In genomic region chr1:57998146-57998545, GRCm38 (mm10) we compare ENCODE assay signal across 20 mouse cellular contexts. TPM values are rescaled to one million over a fixed set of nuclear protein-coding genes. Genes with fewer than 3 reads are reported as not detected.
DNase-seq lines count a peak whose midpoint lies in the region; ATAC-seq lines count a peak whose summit lies in the region.
"Had no signal": no experiment of that assay in that cellular context is flagged by ENCODE, and none has a peak within 500 bp of the region (broad histone marks: within the 10 kb centered on the region; RNA-seq: fewer than 3 reads in every experiment).

No protein-coding gene starts in this region.

- no peaks in the 10 kb centered on the region for H3K27me3 ChIP-seq in heart, embryonic 13.5 days (replicated peaks)
- no peaks in the 10 kb centered on the region for H3K27me3 ChIP-seq in heart, embryonic 12.5 days (replicated peaks)
- no peaks in the 10 kb centered on the region for H3K27me3 ChIP-seq in lung, embryonic 16.5 days (ENCODE audit: control insufficient read depth, insufficient read depth, low read depth, low read length)
- H3K27me3 ChIP-seq: limb, embryonic 15.5 days; neural tube, embryonic 13.5 days; Patski had no signal

- peak overlapping the region; percentile 96; the same call in 1 of the 2 replicates for H3K4me3 ChIP-seq in heart, embryonic 13.5 days
- no peak overlapping the region for H3K4me3 ChIP-seq in heart, embryonic 12.5 days
- H3K4me3 ChIP-seq in lung, embryonic 16.5 days (ENCODE audit: low read length), result no peak overlapping the region
- no peak overlapping the region for H3K4me3 ChIP-seq in brown adipose tissue, adult 24 weeks (ENCODE audit: insufficient read depth, low read depth, low read length)
- H3K4me3 ChIP-seq: limb, embryonic 15.5 days; neural tube, embryonic 13.5 days had no signal

- WGBS in heart, embryonic 13.5 days, result 79% methylated on average over 3 of the region's 3 CpGs
- 86% methylated on average over 3 of the region's 3 CpGs for WGBS in heart, embryonic 12.5 days
- WGBS in lung, embryonic 16.5 days, result 59% methylated on average over 3 of the region's 3 CpGs

- H3K9me3 ChIP-seq in heart, embryonic 13.5 days, result no peaks in the 10 kb centered on the region
- H3K9me3 ChIP-seq in heart, embryonic 12.5 days (replicated peaks), result no peaks in the 10 kb centered on the region
- H3K9me3 ChIP-seq in lung, embryonic 16.5 days (ENCODE audit: control insufficient read depth, low read length), result no peaks in the 10 kb centered on the region
- H3K9me3 ChIP-seq: limb, embryonic 15.5 days; neural tube, embryonic 13.5 days had no signal

- intact Hi-C loops in left cerebral cortex, postnatal 25 days (cut with DNase I), result no loop called here

- no peak overlapping the region for H3K9ac ChIP-seq in heart, embryonic 13.5 days
- no peak overlapping the region for H3K9ac ChIP-seq in heart, embryonic 12.5 days
- H3K9ac ChIP-seq in lung, embryonic 16.5 days (ENCODE audit: low read length), result no peak overlapping the region
- H3K9ac ChIP-seq: hindbrain, embryonic 14.5 days; limb, embryonic 15.5 days; neural tube, embryonic 13.5 days had no signal

- H3K27ac ChIP-seq in heart, embryonic 13.5 days (replicated peaks), result no peak overlapping the region
- no peak overlapping the region for H3K27ac ChIP-seq in heart, embryonic 12.5 days (ENCODE audit: poor library complexity, severe bottlenecking)
- no peak overlapping the region for H3K27ac ChIP-seq in lung, embryonic 16.5 days (ENCODE audit: low read length)
- H3K27ac ChIP-seq in brown adipose tissue, adult 24 weeks (replicated peaks; ENCODE audit: low read depth, low read length), result peak overlapping the region; percentile 45; the same call in 1 of the 2 replicates
- H3K27ac ChIP-seq: hindbrain, embryonic 14.5 days; limb, embryonic 15.5 days; neural tube, embryonic 13.5 days had no signal

- DNase-seq in lung, postnatal 4 days, result no peak
- no peak for DNase-seq in B cell, adult 2 months
- no peak for DNase-seq in left cerebral cortex, postnatal 25 days (ENCODE audit: low spot score in 2 of 2)
- DNase-seq: cerebellum, postnatal 25 days; gastrocnemius, postnatal 25 days; heart, postnatal 14 days; kidney, adult 18-20 months; kidney, postnatal 25 days; right cerebral cortex, postnatal 25 days had no signal

- peaks cover 30% of the 10 kb centered on the region for H3K36me3 ChIP-seq in heart, embryonic 13.5 days
- peaks cover 22% of the 10 kb centered on the region for H3K36me3 ChIP-seq in heart, embryonic 12.5 days
- H3K36me3 ChIP-seq in lung, embryonic 16.5 days (ENCODE audit: control insufficient read depth, insufficient read depth, low read length), result peaks cover 5% of the 10 kb centered on the region
- H3K36me3 ChIP-seq: neural tube, embryonic 13.5 days had no signal

- H3K4me2 ChIP-seq in heart, embryonic 13.5 days, result peak overlapping the region; percentile 92
- no peak overlapping the region for H3K4me2 ChIP-seq in heart, embryonic 12.5 days
- 0 out of 2 replicates have a peak overlapping the region, but pooled peaks have one; percentile 84 for H3K4me2 ChIP-seq in lung, embryonic 16.5 days (ENCODE audit: low read depth, low read length)
- H3K4me2 ChIP-seq: limb, embryonic 15.5 days had no signal

- H3K4me1 ChIP-seq in heart, embryonic 13.5 days, result peaks cover 29% of the 10 kb centered on the region
- H3K4me1 ChIP-seq in heart, embryonic 12.5 days (replicated peaks), result peaks cover 23% of the 10 kb centered on the region
- H3K4me1 ChIP-seq in lung, embryonic 16.5 days (replicated peaks; ENCODE audit: control insufficient read depth, insufficient read depth, low read length), result peaks cover 11% of the 10 kb centered on the region
- H3K4me1 ChIP-seq in brown adipose tissue, adult 24 weeks (ENCODE audit: control insufficient read depth, insufficient read depth, insufficient read length, low read length), result 0 out of 2 replicates have a peak, but pooled peaks cover 3% of the 10 kb centered on the region

- ATAC-seq in heart, embryonic 13.5 days (ENCODE audit: extremely low read depth, insufficient number of reproducible peaks, low FRiP score, low TSS enrichment), result no peak
- no peak for ATAC-seq in heart, embryonic 12.5 days (ENCODE audit: insufficient number of reproducible peaks, low FRiP score)
- ATAC-seq in lung, embryonic 16.5 days (ENCODE audit: low read depth), result no peak
- ATAC-seq: CD4-positive, CD25-positive, alpha-beta regulatory T cell, adult 4 months; Patski had no signal

RNA-seq across cellular contexts. Expression of gene Sgo2a, which starts 2.4 kb away (rescaled TPM):
- polyA plus RNA-seq in heart, embryonic 13.5 days (2015; fragmentation: Nextera tagmentation; extraction: Ambion mirVana), result 16.4 and 16.6 TPM in 2 replicates
- polyA plus RNA-seq in heart, embryonic 12.5 days (2016; fragmentation: Nextera tagmentation; extraction: Ambion mirVana), result 20.9 and 21.5 TPM in 2 replicates
- 21.8 and 24.5 TPM in 2 replicates for polyA plus RNA-seq in lung, embryonic 16.5 days (2015; fragmentation: Nextera tagmentation; extraction: Ambion mirVana)
- polyA plus RNA-seq in brown adipose tissue, adult 24 weeks (2012; ENCODE audit: insufficient read depth, insufficient read length, missing spikeins), result 1.2 and 2.0 TPM in 2 replicates
- under 1 TPM; 0.41 to 0.46 TPM for total RNA-seq in left cerebral cortex, postnatal 25 days (2021)

RNA-seq across cellular contexts. Expression of gene Kctd18, which starts 20.6 kb away (rescaled TPM):
- 8.7 and 9.8 TPM in 2 replicates for polyA plus RNA-seq in heart, embryonic 13.5 days (2015; fragmentation: Nextera tagmentation; extraction: Ambion mirVana)
- 11.2 and 11.3 TPM in 2 replicates for polyA plus RNA-seq in heart, embryonic 12.5 days (2016; fragmentation: Nextera tagmentation; extraction: Ambion mirVana)
- polyA plus RNA-seq in lung, embryonic 16.5 days (2015; fragmentation: Nextera tagmentation; extraction: Ambion mirVana), result 17.0 and 17.4 TPM in 2 replicates
- 3.6 and 9.4 TPM in 2 replicates for polyA plus RNA-seq in brown adipose tissue, adult 24 weeks (2012; ENCODE audit: insufficient read depth, insufficient read length, missing spikeins)
- total RNA-seq in left cerebral cortex, postnatal 25 days (2021), result 10 to 100 TPM; 15.7 to 16.0 TPM

RNA-seq across cellular contexts. Expression of gene Aox1, which starts 31.6 kb away (rescaled TPM):
- polyA plus RNA-seq in heart, embryonic 13.5 days (2015; fragmentation: Nextera tagmentation; extraction: Ambion mirVana), result 0.41 and 0.43 TPM in 2 replicates
- 0.23 and 0.36 TPM in 2 replicates for polyA plus RNA-seq in heart, embryonic 12.5 days (2016; fragmentation: Nextera tagmentation; extraction: Ambion mirVana)
- 0.97 TPM in 2 replicates for polyA plus RNA-seq in lung, embryonic 16.5 days (2015; fragmentation: Nextera tagmentation; extraction: Ambion mirVana)
- polyA plus RNA-seq in brown adipose tissue, adult 24 weeks (2012; ENCODE audit: insufficient read depth, insufficient read length, missing spikeins), result 32.9 and 33.8 TPM in 2 replicates
- total RNA-seq in left cerebral cortex, postnatal 25 days (2021), result 1 to 10 TPM; 2.3 to 2.6 TPM
- total RNA-seq: megakaryocyte-erythroid progenitor cell, adult 5-6 weeks had no signal
- polyA plus RNA-seq: embryonic facial prominence, embryonic 11.5 days had no signal

Comparison
In these comparisons a context has a peak if more than half of its experiments do, and no peak if none do; other contexts are left out.
1. RNA of gene Aox1, which starts 31.6 kb away (polyA plus RNA-seq): 32.9 to 33.8 TPM in brown adipose tissue, adult 24 weeks; 0.97 TPM in lung, embryonic 16.5 days, 0.41 to 0.43 TPM in heart, embryonic 13.5 days and 0.23 to 0.36 TPM in heart, embryonic 12.5 days; every median in the first group is over 10 times any median in the second.